Mouse (Mus musculus) forebrain, embryonic 14.5 days (tissue): Measurements from ENCODE around the gene Trp73. TPM values are rescaled to one million over a fixed set of nuclear protein-coding genes. Genes with fewer than 3 reads are reported as not detected.

ENCODE experiments used
- ATAC-seq: fragments of 200-750 bp; cut with Nextera tagmentation; 2 replicates; pipeline ENCODE4 v1.8.0; 2017; ENCODE audit warnings: mild to moderate bottlenecking, moderate library complexity
- DNase-seq: peaks from one replicate; pipeline ENCODE4 v3.0.0-alpha.2; 2015; ENCODE audit warnings: low spot score
- H3K27ac ChIP-seq: fragments of 300-500 bp; sonication (generic); 2 replicates; pipeline ENCODE4 v1.5.1; 2014; ENCODE audit warnings: low read depth, mild to moderate bottlenecking, control low read depth, low read length, moderate library complexity
- H3K27me3 ChIP-seq: fragments of 300-500 bp; sonication (generic); replicated peaks from 2 replicates; pipeline ENCODE4 v1.6.1; 2014; ENCODE audit warnings: low read length, control low read depth, mixed read lengths; ENCODE audit not compliant: control insufficient read depth, insufficient read depth
- H3K36me3 ChIP-seq: fragments of 300-500 bp; sonication (generic); 2 replicates; pipeline ENCODE4 v1.6.1; 2014; ENCODE audit warnings: low read length, control low read depth; ENCODE audit not compliant: control insufficient read depth, insufficient read depth
- H3K4me1 ChIP-seq: fragments of 300-500 bp; sonication (generic); 2 replicates; pipeline ENCODE4 v1.6.1; 2014; ENCODE audit warnings: antibody characterized with exemption, low read length, control low read depth; ENCODE audit not compliant: control insufficient read depth, insufficient read depth
- H3K4me2 ChIP-seq: fragments of 300-500 bp; sonication (generic); 2 replicates; pipeline ENCODE4 v1.6.1; 2014; ENCODE audit warnings: mild to moderate bottlenecking, control low read depth, low read length
- H3K4me3 ChIP-seq: fragments of 300-500 bp; sonication (generic); 2 replicates; pipeline ENCODE4 v1.5.1; 2014; ENCODE audit warnings: low read depth, low read length, control low read depth
- H3K9ac ChIP-seq: fragments of 300-500 bp; sonication (generic); 2 replicates; pipeline ENCODE4 v1.6.1; 2014; ENCODE audit warnings: mild to moderate bottlenecking, low read length, control low read depth, moderate library complexity
- H3K9me3 ChIP-seq: fragments of 300-500 bp; sonication (generic); replicated peaks from 2 replicates; pipeline ENCODE4 v1.6.1; 2016; ENCODE audit warnings: low read length, control low read depth, mixed read lengths; ENCODE audit not compliant: control insufficient read depth
- WGBS: fragments of 180-500 bp; shearing (Covaris S2); extraction: QIAGEN DNeasy Blood & Tissue Kit; methylation state at CpG from one replicate; pipeline ENCODE4 v1.1.7; 2014; 5-methylcytosine and 5-hydroxymethylcytosine counted together
- polyA plus RNA-seq: library from polyadenylated mRNA; unstranded; fragments of >200 nt; fragmentation: Nextera tagmentation; extraction: Ambion mirVana; gene quantifications from 2 replicates; pipeline ENCODE4 v1.2.1, GENCODE M21; 2014

Gene Trp73
- polyA plus RNA-seq, 1 experiment from 2014 or later = 4.6 TPM

DNA sequence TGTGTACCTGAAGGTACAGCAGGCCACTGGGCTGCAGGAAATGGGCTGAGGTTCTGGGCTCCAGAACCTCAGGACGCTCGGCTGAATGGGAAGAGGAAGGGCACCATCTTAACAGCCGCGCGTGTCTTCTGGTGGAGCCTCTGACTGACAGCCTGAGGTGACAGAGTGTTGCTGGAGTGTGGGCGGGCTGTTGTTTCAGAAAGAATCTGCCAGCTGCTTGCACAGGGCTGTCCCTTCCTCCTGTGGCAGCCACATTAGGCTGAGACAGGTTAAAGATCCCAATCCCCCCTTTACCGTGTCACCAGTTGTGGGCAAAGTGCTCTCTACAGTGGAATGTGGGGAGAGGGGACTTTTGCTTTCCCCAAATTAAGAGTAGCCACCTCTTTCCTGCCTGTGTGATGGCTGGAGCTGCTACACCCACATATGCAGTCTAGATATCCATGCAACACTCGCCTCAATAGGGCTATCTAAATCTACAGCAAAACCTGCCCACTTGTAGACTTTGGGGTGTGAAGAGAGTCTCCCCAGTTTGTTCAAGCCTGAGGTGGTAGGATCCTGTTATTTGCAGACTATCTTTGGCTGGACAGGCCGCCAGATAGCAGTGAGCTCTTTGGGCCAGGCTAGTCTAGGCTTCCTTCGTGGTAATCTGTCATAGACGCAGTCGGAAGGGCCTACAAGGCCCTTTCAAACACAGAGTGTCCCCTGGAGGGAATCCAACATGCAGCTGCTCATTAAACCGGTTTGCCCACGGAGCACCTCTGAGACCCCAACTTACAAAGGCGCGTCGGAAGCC, 115.1 kb downstream of the Trp73 start:
- no peak for ATAC-seq
- no peak overlapping the region for H3K27ac ChIP-seq
- H3K9ac ChIP-seq = no peak overlapping the region
- no peaks in the 10 kb centered on the region for H3K4me1 ChIP-seq
- no peak overlapping the region; the same call in 1 of the 2 replicates for H3K4me2 ChIP-seq
- peaks cover 7% of the 10 kb centered on the region; the same call in 1 of the 2 replicates for H3K27me3 ChIP-seq
- H3K9me3 ChIP-seq = no peaks in the 10 kb centered on the region
- no peak overlapping the region for H3K4me3 ChIP-seq
- H3K36me3 ChIP-seq = peaks cover 26% of the 10 kb centered on the region
- DNase-seq = peak; percentile 16
- 39% methylated on average over 17 of the region's 17 CpGs for WGBS

DNA sequence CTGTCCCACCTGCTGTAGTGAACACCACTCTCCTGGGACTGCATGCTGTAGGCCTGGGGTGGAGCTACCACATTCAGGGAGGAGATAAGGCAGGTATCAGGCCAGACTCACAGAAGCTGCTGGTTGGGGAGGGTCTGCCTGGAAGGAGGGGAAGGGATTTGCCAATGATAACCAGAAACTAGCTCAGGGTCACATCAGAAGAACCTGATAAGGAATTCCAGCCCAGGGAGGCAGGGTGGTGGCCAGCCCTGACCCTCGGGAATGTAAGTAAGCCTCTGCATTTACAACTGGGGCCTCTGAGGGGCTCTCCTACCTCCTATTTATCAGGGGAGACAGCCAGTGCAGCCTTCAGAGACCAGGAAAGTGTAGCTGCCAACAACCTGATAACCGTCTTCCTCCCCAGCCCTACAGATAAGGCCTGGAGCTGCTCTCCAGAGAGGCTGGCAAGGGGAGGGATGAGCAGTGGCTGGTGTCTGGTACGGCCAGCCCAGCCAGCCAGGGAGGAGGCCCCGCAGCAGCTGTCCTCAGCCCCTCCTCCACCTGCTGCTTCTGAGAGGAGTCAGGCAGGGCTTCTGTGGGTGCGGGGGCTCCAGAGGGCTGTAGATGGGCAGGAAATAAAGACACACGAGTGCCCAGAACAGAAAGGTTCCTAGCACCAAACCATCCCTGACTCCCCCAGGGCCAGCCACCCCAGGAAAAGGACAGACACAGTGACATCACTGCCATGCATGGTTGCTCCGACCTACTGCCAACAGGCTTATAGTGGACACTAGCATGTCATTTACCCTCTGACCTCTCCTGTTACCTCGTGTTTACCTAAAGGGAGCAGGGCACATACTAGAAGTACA, 116.0 kb downstream of the Trp73 start:
- Histone ChIP-seq H3K36me3 (peaks cover 36% of the 10 kb centered on the region), H3K27ac (no peak overlapping the region), H3K4me3 (no peak overlapping the region), H3K27me3 (peaks cover 7% of the 10 kb centered on the region; the same call in 1 of the 2 replicates), H3K9ac (no peak overlapping the region), H3K4me1 (no peaks in the 10 kb centered on the region), H3K4me2 (no peak overlapping the region), H3K9me3 (no peaks in the 10 kb centered on the region)
- 33% methylated on average over 8 of the region's 8 CpGs for WGBS
- DNase-seq (no peak), ATAC-seq (no peak)

DNA sequence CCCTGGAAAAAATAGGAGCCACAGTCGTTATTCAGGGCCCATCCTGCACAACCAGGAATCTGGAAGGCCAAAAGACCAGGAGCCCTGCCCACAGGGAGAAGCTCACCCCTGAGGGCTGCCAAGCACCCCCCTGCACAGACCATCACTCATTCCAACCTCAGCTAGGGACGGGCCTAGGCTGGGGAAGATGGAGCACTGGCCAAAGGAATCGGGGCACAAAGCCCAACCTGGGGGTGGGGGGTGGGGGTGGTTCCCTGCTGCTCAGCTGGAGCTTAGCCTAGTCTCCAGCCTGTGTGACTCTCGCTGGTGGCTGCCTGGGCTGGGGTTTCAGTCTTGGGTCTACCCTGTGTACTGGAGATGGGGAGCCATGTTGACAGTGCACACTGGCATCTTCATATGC, 117.2 kb downstream of the Trp73 start:
- ATAC-seq (no peak), DNase-seq (no peak)
- H3K27ac ChIP-seq = no peak overlapping the region
- WGBS = 28% methylated on average over 4 of the region's 4 CpGs
- no peaks in the 10 kb centered on the region for H3K9me3 ChIP-seq
- no peaks in the 10 kb centered on the region for H3K4me1 ChIP-seq
- peaks cover 7% of the 10 kb centered on the region; the same call in 1 of the 2 replicates for H3K27me3 ChIP-seq
- no peak overlapping the region for H3K4me3 ChIP-seq
- H3K36me3 ChIP-seq = peaks cover 47% of the 10 kb centered on the region
- H3K9ac ChIP-seq = no peak overlapping the region
- no peak overlapping the region for H3K4me2 ChIP-seq

DNA sequence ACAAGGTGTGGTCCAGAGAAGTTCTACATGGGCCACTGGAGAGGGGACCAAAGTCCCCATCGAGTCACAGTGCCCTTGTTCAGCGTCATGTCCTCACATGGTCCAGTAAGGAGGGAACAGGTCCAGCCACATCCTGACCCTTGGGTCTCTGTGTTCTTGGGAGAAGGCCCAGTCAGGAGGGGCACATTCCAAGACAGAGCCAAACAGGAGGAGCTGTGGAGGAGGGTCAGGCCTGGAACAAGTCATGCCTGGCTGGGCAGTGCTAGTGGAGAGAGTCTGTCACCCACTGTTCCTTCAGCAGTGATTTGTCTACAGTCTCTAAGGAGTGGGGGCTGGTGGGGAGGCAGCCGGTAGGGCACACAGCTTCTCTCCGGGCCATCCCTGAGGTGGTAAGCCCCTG, 117.6 kb downstream of the Trp73 start:
- Histone ChIP-seq H3K4me2 (no peak overlapping the region), H3K4me3 (no peak overlapping the region), H3K27me3 (peaks cover 7% of the 10 kb centered on the region; the same call in 1 of the 2 replicates), H3K4me1 (no peaks in the 10 kb centered on the region), H3K9me3 (no peaks in the 10 kb centered on the region), H3K36me3 (peaks cover 49% of the 10 kb centered on the region), H3K27ac (no peak overlapping the region), H3K9ac (no peak overlapping the region)
- no peak for DNase-seq
- 76% methylated on average over 4 of the region's 4 CpGs for WGBS
- no peak for ATAC-seq

DNA sequence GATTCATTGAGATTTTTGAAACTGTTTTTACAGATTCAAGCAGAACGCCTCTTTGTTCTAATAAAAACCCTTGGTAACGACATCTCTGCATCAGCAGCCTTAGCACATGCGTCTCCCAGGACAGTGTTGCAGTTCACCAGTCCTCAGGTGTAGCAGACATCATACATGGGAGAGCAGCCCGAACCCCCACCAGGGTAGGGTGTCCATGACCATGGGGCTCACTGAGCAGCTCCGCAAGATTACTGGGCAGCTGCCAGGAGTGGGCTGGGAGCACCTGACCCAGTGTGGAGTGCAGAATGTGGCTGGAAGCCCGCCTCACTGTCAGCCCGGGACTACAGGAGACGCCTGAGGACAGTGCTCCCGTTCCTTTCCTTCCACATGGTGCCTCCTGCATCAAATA, 118.6 kb downstream of the Trp73 start:
- Histone ChIP-seq H3K4me2 (no peak overlapping the region), H3K4me3 (no peak overlapping the region), H3K9me3 (no peaks in the 10 kb centered on the region), H3K27ac (no peak overlapping the region), H3K4me1 (no peaks in the 10 kb centered on the region), H3K9ac (no peak overlapping the region), H3K27me3 (peaks cover 7% of the 10 kb centered on the region; the same call in 1 of the 2 replicates), H3K36me3 (peaks cover 59% of the 10 kb centered on the region)
- no peak for ATAC-seq
- DNase-seq = no peak
- WGBS = 92% methylated on average over 9 of the region's 9 CpGs

DNA sequence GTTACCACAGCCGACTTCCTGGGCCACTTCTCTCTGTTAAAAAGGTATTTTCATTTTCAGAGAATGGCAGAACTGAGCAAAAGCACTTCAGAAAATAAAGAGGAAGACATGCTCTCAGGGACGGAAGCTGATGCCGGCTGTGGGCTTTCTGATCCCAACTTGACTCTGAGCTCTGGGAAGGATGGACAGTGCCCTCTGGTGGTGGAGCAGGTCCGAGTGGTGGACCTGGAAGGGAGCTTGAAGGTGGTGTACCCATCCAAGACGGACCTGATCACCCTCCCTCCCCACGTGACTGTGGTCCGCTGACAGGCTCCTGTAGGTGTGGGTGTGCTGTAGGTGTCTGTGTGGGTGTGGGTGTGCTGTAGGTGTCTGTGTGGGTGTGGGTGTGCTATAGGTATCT, 120.4 kb downstream of the Trp73 start:
- H3K9me3 ChIP-seq = no peaks in the 10 kb centered on the region
- H3K9ac ChIP-seq = no peak overlapping the region
- no peak for ATAC-seq
- H3K4me3 ChIP-seq = no peak overlapping the region
- no peaks in the 10 kb centered on the region for H3K27me3 ChIP-seq
- H3K4me1 ChIP-seq = no peaks in the 10 kb centered on the region
- H3K27ac ChIP-seq = no peak overlapping the region
- H3K36me3 ChIP-seq = peaks cover 77% of the 10 kb centered on the region
- 69% methylated on average over 7 of the region's 7 CpGs for WGBS
- no peak for DNase-seq
- H3K4me2 ChIP-seq = no peak overlapping the region

DNA sequence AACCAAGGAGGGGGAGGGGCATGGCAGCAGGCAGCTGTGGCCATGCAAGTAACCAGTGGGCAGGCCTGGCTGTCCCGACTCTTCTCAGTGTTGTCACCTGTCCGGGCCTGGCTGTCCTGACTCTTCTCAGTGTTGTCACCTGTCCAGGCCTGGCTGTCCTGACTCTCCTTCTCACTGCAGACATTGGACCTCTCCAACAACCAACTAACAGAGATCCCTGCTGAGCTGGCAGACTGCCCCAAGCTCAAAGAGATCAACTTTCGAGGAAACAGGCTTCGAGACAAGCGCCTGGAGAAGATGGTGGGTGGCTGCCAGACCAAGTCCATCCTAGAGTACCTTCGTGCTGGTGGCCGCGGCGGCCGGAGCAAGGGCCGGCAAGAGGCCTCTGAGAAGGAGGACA, 124.5 kb downstream of the Trp73 start:
- DNase-seq (no peak), ATAC-seq (no peak)
- H3K27me3 ChIP-seq = no peaks in the 10 kb centered on the region
- peaks cover 11% of the 10 kb centered on the region for H3K4me1 ChIP-seq
- no peak overlapping the region for H3K27ac ChIP-seq
- H3K36me3 ChIP-seq = peaks cover 59% of the 10 kb centered on the region
- H3K9ac ChIP-seq = no peak overlapping the region
- H3K4me2 ChIP-seq = no peak overlapping the region
- H3K4me3 ChIP-seq = no peak overlapping the region
- H3K9me3 ChIP-seq = no peaks in the 10 kb centered on the region
- WGBS = 92% methylated on average over 10 of the region's 11 CpGs

DNA sequence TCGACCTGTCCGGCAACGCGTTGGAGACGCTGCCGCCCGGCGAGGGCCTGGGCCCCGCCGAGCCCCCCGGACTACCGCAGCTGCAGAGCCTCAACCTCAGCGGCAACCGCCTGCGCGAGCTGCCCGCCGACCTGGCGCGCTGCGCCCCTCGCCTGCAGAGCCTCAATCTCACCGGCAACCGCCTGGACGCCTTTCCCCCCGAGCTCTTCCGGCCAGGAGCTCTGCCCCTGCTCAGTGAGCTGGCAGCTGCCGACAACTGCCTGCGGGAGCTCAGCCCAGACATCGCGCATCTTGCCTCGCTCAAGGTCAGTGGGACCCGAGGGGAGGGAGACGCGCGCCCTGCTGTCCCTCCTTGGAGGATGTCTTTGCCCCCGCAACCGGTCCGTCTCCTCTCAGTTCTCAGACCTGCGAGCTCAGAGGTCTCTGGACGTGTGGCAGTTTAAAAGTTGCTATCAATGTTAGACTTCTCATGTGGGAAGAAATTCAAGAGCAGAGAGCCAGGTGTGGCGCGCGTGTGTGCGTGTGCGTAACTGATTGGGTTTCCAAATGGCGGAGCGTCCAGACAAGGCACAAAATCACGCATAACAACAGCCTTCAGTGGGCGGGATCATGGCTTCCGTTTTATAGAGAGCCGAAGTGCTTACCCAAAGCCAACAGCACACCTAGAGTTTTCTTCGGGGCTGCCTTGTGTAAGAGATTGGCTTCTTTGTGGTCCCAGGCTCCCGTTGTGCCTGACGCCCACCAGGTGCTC, 127.7 kb downstream of the Trp73 start:
- H3K4me3 ChIP-seq = peak overlapping the region; percentile 98
- H3K27ac ChIP-seq = 0 out of 2 replicates have a peak overlapping the region, but pooled peaks have one; percentile 17
- H3K4me1 ChIP-seq = peaks cover 11% of the 10 kb centered on the region
- peaks cover 35% of the 10 kb centered on the region for H3K36me3 ChIP-seq
- peak overlapping the region; percentile 93 for H3K9ac ChIP-seq
- H3K9me3 ChIP-seq = no peaks in the 10 kb centered on the region
- H3K27me3 ChIP-seq = no peaks in the 10 kb centered on the region
- peak overlapping the region; percentile 99 for H3K4me2 ChIP-seq
- ATAC-seq (0 out of 2 replicates have a peak, but pooled peaks have one; percentile 1), DNase-seq (no peak)
- 3% methylated on average over 54 of the region's 55 CpGs for WGBS
